Mouse (Mus musculus) erythroblast, adult 5-6 weeks (primary cell): ENCODE data around the gene Rfx4. TPM values are rescaled to one million over a fixed set of nuclear protein-coding genes. Genes with fewer than 3 reads are reported as not detected.

Experiments used
- ATAC-seq: replicated peaks from 2 replicates; pipeline ENCODE4 v1.8.0; 2016; ENCODE audit warnings: moderate number of reproducible peaks, mild to moderate bottlenecking, moderate TSS enrichment, inconsistent platforms; ENCODE audit not compliant: poor library complexity, low FRiP score, severe bottlenecking
- total RNA-seq, 2 experiments: library from RNA; stranded (forward) in 1 of 2; stranded (reverse) in 1 of 2; fragments of 150-400 nt in 1 of 2; fragments of 200-764, 138-1000 nt in 1 of 2; gene quantifications; 2 replicates each; pipeline versions ENCODE4 v1.2.3 to v1.2.4; 2015 to 2017; ENCODE audit warnings: low replicate concordance in 2 of 2

Gene Rfx4
- total RNA-seq, 2 experiments from 2014 or later, result 0.77 TPM; not detected in 1

- ATAC-seq, result no peak
Observed at GRCm38 (mm10) chr10:84757426-84758199, 1.8 kb downstream of the Rfx4 start.

- no peak for ATAC-seq
Observed at GRCm38 (mm10) chr10:84758200-84758468, 2.3 kb downstream of the Rfx4 start.

- no peak for ATAC-seq
Observed at GRCm38 (mm10) chr10:84758483-84759431, 2.9 kb downstream of the Rfx4 start.

- ATAC-seq, result no peak
Observed at GRCm38 (mm10) chr10:84759511-84760117, 3.8 kb downstream of the Rfx4 start.

GRCm38 (mm10) chr10:84760118-84761111 lies 4.6 kb downstream of the Rfx4 start:
- no peak for ATAC-seq

GRCm38 (mm10) chr10:84768766-84769165 lies 12.9 kb downstream of the Rfx4 start:
- no peak for ATAC-seq

GRCm38 (mm10) chr10:84772380-84773130 lies 16.7 kb downstream of the Rfx4 start:
- no peak for ATAC-seq

GRCm38 (mm10) chr10:84773889-84774288 lies 18.0 kb downstream of the Rfx4 start:
- no peak for ATAC-seq

GRCm38 (mm10) chr10:84774573-84774972 lies 18.7 kb downstream of the Rfx4 start:
- no peak for ATAC-seq

- no peak for ATAC-seq
Observed at GRCm38 (mm10) chr10:84777109-84777508, 21.2 kb downstream of the Rfx4 start.

GRCm38 (mm10) chr10:84777974-84778373 lies 22.1 kb downstream of the Rfx4 start:
- ATAC-seq, result no peak

GRCm38 (mm10) chr10:84780828-84781227 lies 25.0 kb downstream of the Rfx4 start:
- ATAC-seq, result no peak

GRCm38 (mm10) chr10:84785339-84785738 lies 29.5 kb downstream of the Rfx4 start:
- ATAC-seq, result no peak

GRCm38 (mm10) chr10:84790323-84790722 lies 34.5 kb downstream of the Rfx4 start:
- no peak for ATAC-seq

- no peak for ATAC-seq
Observed at GRCm38 (mm10) chr10:84791181-84791580, 35.3 kb downstream of the Rfx4 start.

- no peak for ATAC-seq
Observed at GRCm38 (mm10) chr10:84801521-84801920, 45.7 kb downstream of the Rfx4 start.

GRCm38 (mm10) chr10:84803216-84803844 lies 47.5 kb downstream of the Rfx4 start:
- no peak for ATAC-seq

GRCm38 (mm10) chr10:84805576-84805975 lies 49.7 kb downstream of the Rfx4 start:
- ATAC-seq, result no peak
